Mouse (Mus musculus): ENCODE measurements at regions not wholly inside any gene's neighbourhood (a gene's known extent, or its start where the extent isn't known, plus 50 kb on each side); places are given as distances from the start of the nearest gene placed in this dataset.

GRCm38 (mm10) chr4:81512396-81512795 is 69.8 kb upstream of the Mpdz start:
- DNase-seq (ENCODE audit: low read depth, low spot score): no peak

GRCm38 (mm10) chr4:81508776-81509175 is 66.2 kb upstream of the Mpdz start:
- DNase-seq (ENCODE audit: low read depth, low spot score): no peak

GRCm38 (mm10) chr4:81506841-81507240 is 64.2 kb upstream of the Mpdz start:
- DNase-seq (ENCODE audit: low read depth, low spot score): no peak

- DNase-seq (ENCODE audit: low read depth, low spot score): no peak
Measured at GRCm38 (mm10) chr4:81506306-81506705, 63.7 kb upstream of the Mpdz start.

GRCm38 (mm10) chr4:81505096-81505495 is 62.5 kb upstream of the Mpdz start:
- DNase-seq (ENCODE audit: low read depth, low spot score): no peak

- DNase-seq (ENCODE audit: low read depth, low spot score): no peak
Measured at GRCm38 (mm10) chr4:81503941-81504340, 61.3 kb upstream of the Mpdz start.

- DNase-seq (ENCODE audit: low read depth, low spot score): no peak
Measured at GRCm38 (mm10) chr4:81501802-81502201, 59.2 kb upstream of the Mpdz start.

GRCm38 (mm10) chr4:81498133-81498532 is 55.5 kb upstream of the Mpdz start:
- DNase-seq (ENCODE audit: low read depth, low spot score): peak; percentile 7

GRCm38 (mm10) chr4:81492811-81493210 is 50.2 kb upstream of the Mpdz start:
- DNase-seq (ENCODE audit: low read depth, low spot score): no peak

Measured in A20 (cell line).